Mouse (Mus musculus): ENCODE results near the gene Pkd2l1. TPM values are rescaled to one million over a fixed set of nuclear protein-coding genes. Genes with fewer than 3 reads are reported as not detected.

Gene Pkd2l1
- polyA plus RNA-seq, 1 experiment, result 8.2 TPM

DNA sequence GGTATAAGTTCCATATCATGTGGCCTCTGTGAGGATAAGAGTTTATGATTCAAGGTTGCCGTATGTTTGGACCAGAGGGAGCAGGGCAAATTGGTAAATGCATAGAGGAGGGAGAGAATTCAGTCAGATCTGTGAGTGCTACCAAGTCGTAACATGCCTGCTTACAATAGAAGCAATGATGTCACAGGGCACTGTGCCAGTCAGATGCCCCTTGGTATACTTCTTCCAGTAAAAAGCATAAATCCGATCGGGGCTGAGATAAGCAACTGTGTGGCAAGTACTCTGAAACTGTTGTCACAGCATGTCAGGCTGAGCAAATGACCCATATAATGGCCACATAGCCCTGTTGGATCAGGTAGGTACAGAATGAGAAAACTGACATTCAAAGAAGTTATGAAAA, 3.2 kb downstream of the Pkd2l1 start:
- TF ChIP-seq POLR2A (IDR thresholded peaks at IDR 0.05; ENCODE audit: borderline replicate concordance, insufficient read depth, low read length) (no peak), CTCF (IDR thresholded peaks at IDR 0.05; ENCODE audit: borderline replicate concordance, insufficient read depth, low read depth, low read length) (no peak)

DNA sequence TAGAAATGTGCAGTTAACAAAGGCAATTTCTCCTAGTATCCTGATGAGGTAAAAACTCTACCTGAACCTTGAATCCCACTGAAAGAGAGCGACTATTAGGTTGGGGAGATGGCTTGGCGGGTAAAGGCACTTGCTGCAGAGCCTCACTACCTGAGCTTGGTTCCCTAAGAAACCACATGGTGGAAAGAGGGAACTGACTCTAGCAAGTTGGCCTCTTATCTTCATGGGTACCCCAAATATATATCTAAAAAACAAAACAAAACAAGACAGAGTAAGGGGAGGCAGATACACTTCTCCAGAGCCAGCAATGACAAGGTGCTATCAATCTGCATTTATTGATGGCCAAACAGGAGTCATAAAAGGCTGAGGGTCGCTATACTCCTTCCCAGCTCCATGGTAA, 8.3 kb downstream of the Pkd2l1 start:
- whole genome bisulfite sequencing, result 70% methylated on average over 3 of the region's 3 CpGs
- Histone ChIP-seq H3K4me1 (ENCODE audit: control insufficient read depth, insufficient read depth, low read length) (no peaks in the 10 kb centered on the region), H3K27me3 (ENCODE audit: control insufficient read depth, insufficient read depth, low read length) (no peaks in the 10 kb centered on the region), H3K27ac (ENCODE audit: insufficient read depth, low read length) (no peak overlapping the region), H3K4me3 (replicated peaks; ENCODE audit: insufficient read depth, low read depth, low read length) (no peak overlapping the region)
- no peak for DNase-seq
- TF ChIP-seq POLR2A (IDR thresholded peaks at IDR 0.05; ENCODE audit: borderline replicate concordance, insufficient read depth, low read length), result no peak
- TF ChIP-seq CTCF (IDR thresholded peaks at IDR 0.05; ENCODE audit: borderline replicate concordance, insufficient read depth, low read depth, low read length), result no peak

More for the DNA sequence above, 3.2 kb downstream of the Pkd2l1 start:
- Histone ChIP-seq H3K27ac (ENCODE audit: insufficient read depth, low read length) (no peak overlapping the region), H3K27me3 (ENCODE audit: control insufficient read depth, insufficient read depth, low read length) (no peaks in the 10 kb centered on the region), H3K4me1 (ENCODE audit: control insufficient read depth, insufficient read depth, low read length) (no peaks in the 10 kb centered on the region), H3K4me3 (replicated peaks; ENCODE audit: insufficient read depth, low read depth, low read length) (no peak overlapping the region)
- 64% methylated on average over 4 of the region's 4 CpGs for WGBS
- no peak for DNase-seq

DNA sequence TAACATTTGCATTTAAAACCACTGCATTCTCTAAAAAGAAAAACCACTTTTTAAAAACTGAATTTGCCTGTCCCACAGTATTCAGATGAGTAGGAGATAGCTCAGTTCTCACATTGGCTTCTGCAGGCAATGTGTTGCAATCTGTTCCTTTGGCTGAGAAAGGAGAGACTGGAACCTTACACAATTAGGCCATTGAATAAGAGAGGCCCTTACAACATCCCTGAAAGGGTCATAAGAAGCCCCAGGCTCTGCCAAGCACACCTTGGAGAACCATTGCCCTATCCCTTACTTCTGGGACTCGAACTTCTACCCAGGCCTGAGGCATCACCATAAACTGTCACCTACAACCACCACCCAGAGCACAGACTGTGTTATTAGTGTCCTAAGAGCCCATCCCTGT, 11.7 kb downstream of the Pkd2l1 start:
- Histone ChIP-seq H3K27ac (ENCODE audit: insufficient read depth, low read length) (no peak overlapping the region), H3K4me3 (replicated peaks; ENCODE audit: insufficient read depth, low read depth, low read length) (no peak overlapping the region), H3K27me3 (ENCODE audit: control insufficient read depth, insufficient read depth, low read length) (no peaks in the 10 kb centered on the region), H3K4me1 (ENCODE audit: control insufficient read depth, insufficient read depth, low read length) (no peaks in the 10 kb centered on the region)
- WGBS, result 57% methylated on average over 1 of the region's 1 CpGs
- no peak for DNase-seq
- TF ChIP-seq POLR2A (IDR thresholded peaks at IDR 0.05; ENCODE audit: borderline replicate concordance, insufficient read depth, low read length) (no peak), CTCF (IDR thresholded peaks at IDR 0.05; ENCODE audit: borderline replicate concordance, insufficient read depth, low read depth, low read length) (no peak)

DNA sequence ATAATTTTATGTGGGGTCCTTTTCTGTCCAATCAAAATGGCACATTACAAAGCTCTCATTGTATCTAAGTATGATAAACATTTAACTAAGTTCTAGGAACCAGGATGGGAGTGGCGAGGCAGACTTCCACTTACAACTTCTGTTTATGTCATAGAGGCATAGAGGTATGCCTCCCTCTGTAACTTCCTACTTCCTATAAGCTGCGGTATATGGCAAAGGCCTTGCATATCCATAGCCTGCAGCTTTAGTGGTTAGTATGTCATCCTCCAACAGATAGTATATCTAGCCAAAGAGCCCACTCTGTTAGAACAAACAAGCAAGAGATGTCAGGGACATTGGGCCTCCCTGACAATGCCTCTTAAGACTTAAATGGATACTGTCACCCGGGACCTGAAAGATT, 15.5 kb downstream of the Pkd2l1 start:
- TF ChIP-seq POLR2A (IDR thresholded peaks at IDR 0.05; ENCODE audit: borderline replicate concordance, insufficient read depth, low read length) (no peak), CTCF (IDR thresholded peaks at IDR 0.05; ENCODE audit: borderline replicate concordance, insufficient read depth, low read depth, low read length) (no peak)
- no peak overlapping the region for H3K4me3 ChIP-seq (replicated peaks; ENCODE audit: insufficient read depth, low read depth, low read length)
- DNase-seq, result no peak
- 92% methylated on average over 3 of the region's 3 CpGs for WGBS
- H3K27me3 ChIP-seq (ENCODE audit: control insufficient read depth, insufficient read depth, low read length), result no peaks in the 10 kb centered on the region
- no peak overlapping the region for H3K27ac ChIP-seq (ENCODE audit: insufficient read depth, low read length)
- H3K4me1 ChIP-seq (ENCODE audit: control insufficient read depth, insufficient read depth, low read length), result no peaks in the 10 kb centered on the region

DNA sequence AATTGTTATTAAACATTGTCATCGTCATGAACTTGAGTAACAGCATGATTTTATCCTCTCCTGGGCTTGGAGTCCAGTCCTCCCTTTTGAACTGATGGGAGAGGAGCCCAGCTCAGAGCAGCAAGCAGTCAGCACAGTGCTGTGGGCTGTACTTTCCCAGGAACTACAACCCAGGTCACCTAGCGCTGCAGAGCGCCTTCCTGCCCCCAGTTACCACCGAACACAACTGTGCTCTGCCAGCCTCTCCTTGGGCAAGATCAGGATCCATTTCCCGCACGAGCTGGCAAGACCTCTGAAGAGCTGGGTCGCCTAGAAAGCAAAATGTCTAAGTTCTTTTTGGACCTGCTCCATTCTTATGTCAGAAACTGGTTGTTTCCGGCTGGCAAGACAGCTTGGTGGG, 17.4 kb downstream of the Pkd2l1 start:
- H3K4me1 ChIP-seq (ENCODE audit: control insufficient read depth, insufficient read depth, low read length), result no peaks in the 10 kb centered on the region
- no peak for DNase-seq
- H3K4me3 ChIP-seq (replicated peaks; ENCODE audit: insufficient read depth, low read depth, low read length), result no peak overlapping the region
- H3K27me3 ChIP-seq (ENCODE audit: control insufficient read depth, insufficient read depth, low read length), result no peaks in the 10 kb centered on the region
- H3K27ac ChIP-seq (ENCODE audit: insufficient read depth, low read length), result no peak overlapping the region
- 35% methylated on average over 8 of the region's 8 CpGs for WGBS
- TF ChIP-seq POLR2A (IDR thresholded peaks at IDR 0.05; ENCODE audit: borderline replicate concordance, insufficient read depth, low read length), result no peak
- no peak for TF ChIP-seq CTCF (IDR thresholded peaks at IDR 0.05; ENCODE audit: borderline replicate concordance, insufficient read depth, low read depth, low read length)

DNA sequence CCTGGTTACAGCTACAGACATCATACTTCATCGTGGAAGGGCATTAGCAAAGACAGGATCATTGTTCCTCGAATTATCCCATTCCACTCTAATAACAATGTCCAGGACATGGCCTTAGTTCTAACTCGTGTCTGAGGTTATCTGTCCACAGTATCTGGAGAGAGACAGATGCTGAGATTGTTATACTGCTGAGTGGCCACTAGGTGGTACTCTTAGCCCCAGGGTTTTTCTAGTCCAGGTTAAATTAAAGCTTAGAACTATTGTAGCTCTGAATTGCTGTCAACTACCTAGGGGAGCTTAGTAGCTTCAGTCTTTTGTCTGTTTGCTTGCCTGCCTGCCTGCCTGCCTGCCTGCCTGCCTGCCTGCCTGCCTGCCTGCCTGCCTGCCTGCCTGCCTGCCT, 30.7 kb downstream of the Pkd2l1 start:
- no peak for TF ChIP-seq CTCF (IDR thresholded peaks at IDR 0.05; ENCODE audit: borderline replicate concordance, insufficient read depth, low read depth, low read length)
- TF ChIP-seq POLR2A (IDR thresholded peaks at IDR 0.05; ENCODE audit: borderline replicate concordance, insufficient read depth, low read length), result no peak
- no peak overlapping the region for H3K27ac ChIP-seq (ENCODE audit: insufficient read depth, low read length)
- H3K4me1 ChIP-seq (ENCODE audit: control insufficient read depth, insufficient read depth, low read length), result no peaks in the 10 kb centered on the region
- no peaks in the 10 kb centered on the region; the same call in 1 of the 2 replicates for H3K27me3 ChIP-seq (ENCODE audit: control insufficient read depth, insufficient read depth, low read length)
- no peak overlapping the region for H3K4me3 ChIP-seq (replicated peaks; ENCODE audit: insufficient read depth, low read depth, low read length)
- no peak for DNase-seq
- WGBS, result 9% methylated on average over 3 of the region's 3 CpGs

DNA sequence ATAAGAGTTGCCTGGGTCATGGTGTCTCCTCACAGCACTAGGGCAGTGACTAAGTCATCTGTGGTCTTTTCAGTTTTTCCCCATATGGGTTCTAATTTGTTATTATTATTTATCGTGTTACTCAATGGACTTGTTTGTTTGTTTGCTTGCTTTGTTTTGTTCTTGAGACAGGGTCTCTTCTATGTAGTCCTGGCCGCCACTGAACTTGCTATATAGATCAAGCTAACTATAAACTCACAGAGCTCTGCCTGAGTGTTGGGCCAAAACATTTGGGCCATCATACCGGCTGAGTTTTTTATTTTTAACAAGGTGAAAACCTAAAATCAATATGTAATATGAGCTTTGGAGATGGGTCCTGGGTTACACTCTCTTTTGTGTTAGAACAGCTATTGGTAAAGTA, 32.9 kb downstream of the Pkd2l1 start:
- Histone ChIP-seq H3K4me3 (replicated peaks; ENCODE audit: insufficient read depth, low read depth, low read length) (no peak overlapping the region), H3K27me3 (ENCODE audit: control insufficient read depth, insufficient read depth, low read length) (no peaks in the 10 kb centered on the region; the same call in 1 of the 2 replicates), H3K27ac (ENCODE audit: insufficient read depth, low read length) (no peak overlapping the region), H3K4me1 (ENCODE audit: control insufficient read depth, insufficient read depth, low read length) (no peaks in the 10 kb centered on the region)
- WGBS, result 85% methylated on average over 3 of the region's 3 CpGs
- TF ChIP-seq POLR2A (IDR thresholded peaks at IDR 0.05; ENCODE audit: borderline replicate concordance, insufficient read depth, low read length) (no peak), CTCF (IDR thresholded peaks at IDR 0.05; ENCODE audit: borderline replicate concordance, insufficient read depth, low read depth, low read length) (no peak)
- no peak for DNase-seq

DNA sequence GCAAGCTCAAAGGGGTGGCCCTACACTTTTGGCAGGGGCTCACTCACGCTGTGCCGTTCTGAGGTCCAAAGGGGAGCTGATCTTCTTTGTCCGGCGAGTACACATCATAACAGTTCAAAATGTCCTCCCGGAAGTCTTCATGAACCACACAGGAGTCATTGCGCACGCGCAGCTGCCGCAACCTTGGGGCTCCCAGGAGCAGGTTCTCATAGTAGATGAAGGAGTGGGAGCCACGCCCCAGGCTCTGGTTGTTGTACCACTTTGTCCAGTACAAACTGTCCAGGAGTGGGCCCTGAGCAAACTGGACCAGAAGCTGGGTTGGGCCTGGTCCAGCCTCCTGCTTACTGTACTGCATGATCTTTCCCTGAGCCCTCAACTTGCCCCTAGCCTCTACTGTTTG, 35.2 kb downstream of the Pkd2l1 start:
- H3K4me3 ChIP-seq (replicated peaks; ENCODE audit: insufficient read depth, low read depth, low read length), result no peak overlapping the region
- 89% methylated on average over 10 of the region's 10 CpGs for WGBS
- H3K27ac ChIP-seq (ENCODE audit: insufficient read depth, low read length), result no peak overlapping the region
- no peak for DNase-seq
- no peaks in the 10 kb centered on the region for H3K4me1 ChIP-seq (ENCODE audit: control insufficient read depth, insufficient read depth, low read length)
- TF ChIP-seq CTCF (IDR thresholded peaks at IDR 0.05; ENCODE audit: borderline replicate concordance, insufficient read depth, low read depth, low read length), result no peak
- no peak for TF ChIP-seq POLR2A (IDR thresholded peaks at IDR 0.05; ENCODE audit: borderline replicate concordance, insufficient read depth, low read length)
- H3K27me3 ChIP-seq (ENCODE audit: control insufficient read depth, insufficient read depth, low read length), result no peaks in the 10 kb centered on the region; the same call in 1 of the 2 replicates

Measured in cerebellum, adult 2 months (tissue).